11 mouse cellular contexts compared by ENCODE assay signal in the genomic region with DNA sequence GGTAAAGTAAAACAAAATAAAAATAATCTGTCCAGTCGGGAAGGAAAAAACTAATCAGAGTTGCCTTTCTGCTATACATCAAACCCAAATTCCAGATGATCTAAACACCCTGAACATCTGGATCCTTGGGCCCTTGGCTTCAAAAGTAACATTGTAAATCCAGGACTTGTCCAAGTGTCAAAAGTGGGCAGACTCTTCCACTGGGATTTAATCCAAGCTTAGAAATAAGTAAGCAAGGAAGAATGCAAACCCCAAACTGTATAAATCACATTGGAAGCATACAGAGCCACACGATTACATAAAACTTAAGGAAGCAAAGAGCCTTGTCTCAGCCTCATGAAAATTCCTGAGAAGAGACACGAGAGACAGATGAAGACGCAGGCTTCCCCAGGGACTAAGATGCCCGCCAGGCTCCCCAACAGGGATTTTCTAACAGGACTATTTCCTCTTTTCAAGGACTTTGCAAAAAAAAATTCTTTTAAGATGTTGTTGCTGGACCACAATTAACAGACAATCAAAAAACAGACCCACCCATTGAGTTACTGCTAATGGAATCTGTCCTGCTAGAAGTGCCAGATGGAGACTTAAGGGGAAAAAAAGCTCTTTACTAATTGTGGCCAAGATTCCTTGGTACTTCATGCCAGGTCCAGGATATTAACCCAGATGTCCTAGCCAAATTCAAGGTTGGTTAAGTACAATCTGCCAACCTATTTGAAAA. TPM values are rescaled to one million over a fixed set of nuclear protein-coding genes. Genes with fewer than 3 reads are reported as not detected.
A peak's percentile ranks its signal among the peaks of the same experiment; 100 is the strongest.
DNase-seq lines count a peak whose midpoint lies in the region; ATAC-seq and TF ChIP-seq lines count a peak whose summit lies in the region.
"Had no signal": no experiment of that assay in that cellular context is flagged by ENCODE, and none has a peak within 500 bp of the region (broad histone marks: within the 10 kb centered on the region; RNA-seq: fewer than 3 reads in every experiment).

No protein-coding gene starts in this region.

- H3K9me3 ChIP-seq in embryonic facial prominence, embryonic 14.5 days (ENCODE audit: control insufficient read depth, low read length), result no peaks in the 10 kb centered on the region
- H3K9me3 ChIP-seq: neural tube, embryonic 12.5 days had no signal

- WGBS in embryonic facial prominence, embryonic 14.5 days, result 28% methylated on average over 5 of the region's 5 CpGs

- H3K36me3 ChIP-seq in embryonic facial prominence, embryonic 14.5 days (ENCODE audit: control insufficient read depth, insufficient read depth, low read length), result no peaks in the 10 kb centered on the region

- no peak for ATAC-seq in embryonic facial prominence, embryonic 14.5 days (ENCODE audit: low read depth)
- ATAC-seq: CD4-positive, CD25-positive, alpha-beta regulatory T cell, adult 4 months had no signal

- no peak for TF ChIP-seq CTCF in gastrocnemius, adult 2 months (IDR thresholded peaks at IDR 0.05)
- TF ChIP-seq CTCF in layer of hippocampus, adult 2 months (conservative IDR thresholded peaks at IDR 0.05), result no peak

- H3K4me3 ChIP-seq in gastrocnemius, adult 2 months, result peak overlapping the region; percentile 9; the same call in 1 of the 2 replicates
- no peak overlapping the region for H3K4me3 ChIP-seq in layer of hippocampus, adult 2 months
- no peak overlapping the region for H3K4me3 ChIP-seq in embryonic facial prominence, embryonic 14.5 days (ENCODE audit: low read depth, low read length)
- H3K4me3 ChIP-seq: neural tube, embryonic 12.5 days had no signal

- H3K4me1 ChIP-seq in embryonic facial prominence, embryonic 14.5 days (ENCODE audit: control insufficient read depth, insufficient read depth, low read length), result peaks cover 20% of the 10 kb centered on the region

- no peak for DNase-seq in gastrocnemius, adult 2 months
- DNase-seq in gastrocnemius, postnatal 14 days, result no peak
- no peak for DNase-seq in layer of hippocampus, adult 2 months (ENCODE audit: low spot score in 2 of 2)
- no peak for DNase-seq in layer of hippocampus, adult 9-10 months (ENCODE audit: low spot score)
- DNase-seq in NIH3T3 (ENCODE audit: low read depth), result peak; percentile 90
- peak; percentile 70 for DNase-seq in embryonic facial prominence, embryonic 14.5 days (ENCODE audit: low spot score)
- DNase-seq in spleen, adult 18-20 months, result no peak
- DNase-seq in right cerebral cortex, adult 2 months (ENCODE audit: low spot score in 2 of 2), result no peak

- no peak overlapping the region for H3K9ac ChIP-seq in embryonic facial prominence, embryonic 14.5 days (ENCODE audit: low read depth, low read length)
- H3K9ac ChIP-seq: neural tube, embryonic 12.5 days had no signal

- no peak overlapping the region for H3K4me2 ChIP-seq in embryonic facial prominence, embryonic 14.5 days (ENCODE audit: low read depth, low read length)
- H3K4me2 ChIP-seq: neural tube, embryonic 12.5 days had no signal

- intact Hi-C loops in gastrocnemius, adult 2 months (cut with DNase I), result no loop called here
- intact Hi-C loops in gastrocnemius, postnatal 14 days (cut with DNase I; ENCODE audit: low total_unique reads), result no loop called here

- peak overlapping the region; percentile 99 for H3K27ac ChIP-seq in gastrocnemius, adult 2 months
- peak overlapping the region; percentile 61; the same call in 1 of the 2 replicates for H3K27ac ChIP-seq in layer of hippocampus, adult 2 months
- H3K27ac ChIP-seq in embryonic facial prominence, embryonic 14.5 days (replicated peaks; ENCODE audit: low read depth, low read length), result no peak overlapping the region; the same call in 1 of the 2 replicates
- H3K27ac ChIP-seq: macrophage; neural tube, embryonic 12.5 days had no signal

- H3K27me3 ChIP-seq in embryonic facial prominence, embryonic 14.5 days (replicated peaks; ENCODE audit: control insufficient read depth, insufficient read depth, low read length), result no peaks in the 10 kb centered on the region
- H3K27me3 ChIP-seq: neural tube, embryonic 12.5 days had no signal

RNA-seq across cellular contexts. Expression of gene Clip1, which starts 4.7 kb away (rescaled TPM):
- 100 to 1,000 TPM; 286 to 331 TPM for total RNA-seq in gastrocnemius, adult 2 months (2021)
- total RNA-seq in gastrocnemius, postnatal 14 days (2021), result 100 to 1,000 TPM; 122 TPM
- 100 to 1,000 TPM; 136 to 144 TPM for total RNA-seq in layer of hippocampus, adult 2 months (2021)
- polyA plus RNA-seq in embryonic facial prominence, embryonic 14.5 days (2014; fragmentation: Nextera tagmentation; extraction: Ambion mirVana), result 31.1 and 33.4 TPM in 2 replicates

RNA-seq across cellular contexts. Expression of gene Zcchc8, which starts 41.2 kb away (rescaled TPM):
- total RNA-seq in gastrocnemius, adult 2 months (2021), result 10 to 100 TPM; 17.1 to 22.0 TPM
- total RNA-seq in gastrocnemius, postnatal 14 days (2021), result 10 to 100 TPM; 20.3 to 23.8 TPM
- 10 to 100 TPM; 54.4 to 56.0 TPM for total RNA-seq in layer of hippocampus, adult 2 months (2021)
- 64.8 and 68.3 TPM in 2 replicates for polyA plus RNA-seq in embryonic facial prominence, embryonic 14.5 days (2014; fragmentation: Nextera tagmentation; extraction: Ambion mirVana)

Comparison
In these comparisons a context has a peak if more than half of its experiments do, and no peak if none do; other contexts are left out.
1. DNase-seq: peak in NIH3T3 (single experiment) and embryonic facial prominence, embryonic 14.5 days (single experiment); none in gastrocnemius, adult 2 months (single experiment), gastrocnemius, postnatal 14 days (single experiment), layer of hippocampus, adult 2 months (0 of 2), layer of hippocampus, adult 9-10 months (single experiment), spleen, adult 18-20 months (0 of 2) and right cerebral cortex, adult 2 months (0 of 2).